Mouse (Mus musculus): ENCODE data around the gene Olfr344. TPM values are rescaled to one million over a fixed set of nuclear protein-coding genes. Genes with fewer than 3 reads are reported as not detected.

Olfr344 gene
- total RNA-seq (2017), result not detected in 2 replicates

DNA sequence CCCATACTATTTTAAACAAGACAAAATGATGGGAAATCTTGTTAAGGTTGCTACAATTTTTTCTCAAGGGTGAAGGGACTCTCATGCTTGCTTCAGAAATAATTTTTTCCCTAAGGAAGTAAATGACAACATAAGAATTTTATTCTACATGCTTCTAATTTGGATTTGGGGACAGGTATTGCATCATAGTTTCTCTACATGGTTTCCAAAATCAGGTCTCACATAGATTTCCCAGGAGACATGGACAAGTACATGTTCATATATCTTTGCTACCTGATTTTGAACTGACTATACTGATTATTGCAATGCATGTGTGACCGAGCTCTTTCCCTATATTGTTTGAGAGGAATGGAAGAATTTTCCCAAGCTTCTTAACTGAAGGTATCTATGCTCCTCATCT, at the start of gene Olfr344:
Gene Olfr344, plus strand, starts transcription at position 301 of the 400 bp plus-strand sequence.
- no peak for ATAC-seq (replicated peaks in 1 of 2; ENCODE audit: insufficient read depth in 1 of 2, low FRiP score in 2 of 2, low TSS enrichment in 1 of 2, low read depth in 1 of 2, poor library complexity in 2 of 2, severe bottlenecking in 2 of 2)

DNA sequence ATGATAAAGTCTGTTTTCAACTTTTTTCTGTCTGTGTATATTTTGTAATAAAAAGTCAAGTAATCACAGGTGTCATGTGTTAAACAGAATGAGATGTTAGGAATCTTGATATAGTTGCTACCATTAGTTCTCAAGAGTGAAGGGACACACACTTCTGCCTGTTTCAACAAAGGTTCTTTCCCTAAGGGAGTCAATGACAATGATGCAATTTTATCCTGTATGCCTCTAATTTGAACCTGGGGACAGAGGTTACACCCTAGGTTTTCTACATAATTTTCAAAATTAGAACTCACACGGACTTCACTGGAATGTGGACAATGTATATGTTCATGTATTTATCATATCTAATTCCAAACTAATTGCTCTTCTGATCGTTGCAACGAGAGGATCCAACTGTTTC, 41.8 kb upstream of the Olfr344 start, which contains the start of gene Olfr342:
Gene Olfr342, plus strand, starts transcription at position 301 of the 400 bp plus-strand sequence.
- ATAC-seq (replicated peaks in 1 of 2; ENCODE audit: insufficient read depth in 1 of 2, low FRiP score in 2 of 2, low TSS enrichment in 1 of 2, low read depth in 1 of 2, poor library complexity in 2 of 2, severe bottlenecking in 2 of 2), result no peak

DNA sequence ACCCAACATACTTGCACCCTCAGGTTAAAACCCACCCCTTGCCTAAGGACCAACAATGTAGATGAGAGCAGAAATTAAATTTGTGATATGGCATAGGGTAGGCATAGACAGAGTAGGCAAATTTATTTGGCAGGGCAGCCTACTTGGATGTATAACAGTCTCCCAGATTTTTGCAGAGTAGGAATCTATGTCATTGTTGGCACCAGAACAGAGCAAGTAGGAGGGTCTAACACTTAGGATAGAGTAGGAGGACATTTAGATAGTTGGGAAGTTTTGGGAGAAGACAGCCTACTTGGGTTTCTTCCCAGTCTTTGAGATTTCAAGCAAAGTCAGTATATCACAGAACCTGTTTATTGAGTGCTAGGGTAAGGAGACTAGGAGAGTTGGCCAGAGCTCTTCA, 1.3 kb upstream of the Olfr344 start:
- ATAC-seq (replicated peaks in 1 of 2; ENCODE audit: insufficient read depth in 1 of 2, low FRiP score in 2 of 2, low TSS enrichment in 1 of 2, low read depth in 1 of 2, poor library complexity in 2 of 2, severe bottlenecking in 2 of 2), result no peak

DNA sequence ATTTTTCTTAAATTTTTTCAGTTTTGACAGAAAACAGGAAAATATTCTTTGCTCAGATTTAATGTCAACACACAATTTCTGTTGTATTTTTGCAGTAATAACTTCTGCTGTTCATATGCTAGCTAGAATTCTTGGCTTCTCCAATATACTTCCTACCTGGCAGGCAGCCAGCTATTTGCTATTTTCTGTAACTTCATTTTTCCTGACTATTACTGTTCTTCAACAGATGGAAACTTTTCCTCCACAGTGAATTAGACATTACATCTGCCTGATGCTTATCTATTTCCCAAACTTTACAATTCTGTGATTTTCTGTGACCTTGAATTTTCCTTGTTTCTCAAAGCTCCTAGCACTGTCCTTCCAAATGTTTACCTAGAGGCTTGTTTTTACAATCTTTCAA, 560 bp downstream of the Olfr344 start:
- ATAC-seq (replicated peaks in 1 of 2; ENCODE audit: insufficient read depth in 1 of 2, low FRiP score in 2 of 2, low TSS enrichment in 1 of 2, low read depth in 1 of 2, poor library complexity in 2 of 2, severe bottlenecking in 2 of 2), result no peak

- no peak for ATAC-seq (replicated peaks in 1 of 2; ENCODE audit: insufficient read depth in 1 of 2, low FRiP score in 2 of 2, low TSS enrichment in 1 of 2, low read depth in 1 of 2, poor library complexity in 2 of 2, severe bottlenecking in 2 of 2)
These were observed 1.4 kb downstream of the Olfr344 start for GRCm38 (mm10) chr2:36567845-36568244.

Other genes starting within 250 kb of the Olfr344 start
- gene Olfr338, start 193.1 kb upstream of the Olfr344 start, total RNA-seq (2017), result not detected in 2 replicates
- not detected in 2 replicates for gene Olfr339, start 147.7 kb upstream of the Olfr344 start, total RNA-seq (2017)
- 0.79 TPM in 1 of 2 replicates, not detected in the other for gene Olfr340, start 114.1 kb upstream of the Olfr344 start, total RNA-seq (2017)
- gene Olfr341, start 84.2 kb upstream of the Olfr344 start, total RNA-seq (2017), result not detected in 2 replicates
- gene Olfr342, start 41.7 kb upstream of the Olfr344 start, total RNA-seq (2017), result not detected in 2 replicates
- not detected in 2 replicates for gene Olfr345, start 73.4 kb downstream of the Olfr344 start, total RNA-seq (2017)
- gene Olfr346, start 119.1 kb downstream of the Olfr344 start, total RNA-seq (2017), result not detected in 2 replicates
- gene Olfr347, start 165.2 kb downstream of the Olfr344 start, total RNA-seq (2017), result not detected in 2 replicates
- gene Olfr348, start 217.6 kb downstream of the Olfr344 start, total RNA-seq (2017), result not detected in 2 replicates
- gene Olfr50, start 223.9 kb downstream of the Olfr344 start, total RNA-seq (2017), result not detected in 2 replicates

Measured in hematopoietic stem cell, adult 5-6 weeks (primary cell).